Mouse (Mus musculus) heart, embryonic 11.5 days (tissue): Measurements from ENCODE around the gene Gdpd4. TPM values are rescaled to one million over a fixed set of nuclear protein-coding genes. Genes with fewer than 3 reads are reported as not detected.

Source experiments
- polyA plus RNA-seq: library from polyadenylated mRNA; unstranded; fragments of >200 nt; fragmentation: Nextera tagmentation; extraction: Ambion mirVana; gene quantifications from 2 replicates; pipeline ENCODE4 v1.2.1, GENCODE M21; 2014

The Gdpd4 gene
- polyA plus RNA-seq, 1 experiment from 2014 or later, result not detected

Other genes with a start within 250 kb of the Gdpd4 start
- gene Clns1a, start 223.3 kb upstream of the Gdpd4 start, polyA plus RNA-seq, result 122 and 123 TPM in 2 replicates
- 2.6 and 3.3 TPM in 2 replicates for gene Aqp11, start 181.7 kb upstream of the Gdpd4 start, polyA plus RNA-seq
- 5.5 and 8.7 TPM in 2 replicates for gene Pak1, start 131.4 kb upstream of the Gdpd4 start, polyA plus RNA-seq
- gene Myo7a, start 199.6 kb downstream of the Gdpd4 start, polyA plus RNA-seq, result 8.4 and 11.9 TPM in 2 replicates
- gene Omp, start 225.5 kb downstream of the Gdpd4 start, polyA plus RNA-seq, result 0.37 and 0.47 TPM in 2 replicates